Mouse (Mus musculus) yolk sac, embryonic 10.5 days (tissue): ENCODE data around the gene Sapcd2.

Experiments used
- DNase-seq: peaks from one replicate; pipeline ENCODE4 v3.0.0-alpha.2; 2017; ENCODE audit warnings: low spot score

Gene Sapcd2

GRCm38 (mm10) chr2:25371764-25372643 is at the start of gene Sapcd2:
Gene Sapcd2 (plus strand): TSS chr2:25372321.
- DNase-seq = peak; percentile 91

DNA sequence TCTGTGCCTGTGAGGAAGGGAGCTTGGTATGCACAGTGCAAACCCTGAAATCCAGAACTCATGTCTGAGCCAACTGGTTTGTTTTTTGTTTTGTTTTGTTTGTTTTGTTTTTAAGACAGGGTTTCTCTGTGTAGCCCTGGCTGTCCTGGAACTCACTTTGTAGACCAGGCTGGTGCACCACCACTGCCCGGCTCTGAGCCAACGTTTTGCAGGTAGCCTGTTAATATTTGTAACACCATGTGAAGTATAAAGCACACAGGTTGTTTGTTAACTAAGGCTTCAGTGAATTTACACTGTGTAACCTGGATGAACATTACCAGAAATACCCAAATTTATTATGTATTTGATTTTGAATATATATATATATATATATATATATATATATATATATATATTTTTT is 46.1 kb upstream of the Sapcd2 start:
- DNase-seq = no peak

- DNase-seq = no peak
Observed at GRCm38 (mm10) chr2:25328440-25328839, 43.7 kb upstream of the Sapcd2 start.

DNA sequence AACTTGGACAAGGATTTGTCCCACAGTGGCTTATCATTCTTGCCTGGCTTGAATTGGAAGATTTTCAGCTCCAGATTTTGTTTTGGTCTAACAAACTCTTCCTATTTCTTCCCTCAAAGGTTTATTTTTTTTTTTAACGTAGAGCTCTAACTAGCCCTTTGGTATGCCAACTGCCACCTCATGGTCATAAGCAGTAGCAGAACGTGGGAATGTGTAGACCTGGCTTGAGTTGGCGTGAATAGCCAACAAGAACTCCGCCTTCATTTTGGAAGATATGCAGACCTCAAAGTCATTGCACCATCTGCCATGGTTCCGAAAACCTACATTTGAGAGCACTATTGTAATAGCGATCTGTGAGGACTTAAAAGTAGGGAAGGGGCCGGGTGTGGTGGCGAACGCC is 40.7 kb upstream of the Sapcd2 start:
- DNase-seq = no peak

GRCm38 (mm10) chr2:25332286-25333160 is 39.6 kb upstream of the Sapcd2 start, which contains the start of gene Man1b1:
Gene Man1b1 (plus strand): TSS chr2:25332338.
- DNase-seq = peak; percentile 98

DNA sequence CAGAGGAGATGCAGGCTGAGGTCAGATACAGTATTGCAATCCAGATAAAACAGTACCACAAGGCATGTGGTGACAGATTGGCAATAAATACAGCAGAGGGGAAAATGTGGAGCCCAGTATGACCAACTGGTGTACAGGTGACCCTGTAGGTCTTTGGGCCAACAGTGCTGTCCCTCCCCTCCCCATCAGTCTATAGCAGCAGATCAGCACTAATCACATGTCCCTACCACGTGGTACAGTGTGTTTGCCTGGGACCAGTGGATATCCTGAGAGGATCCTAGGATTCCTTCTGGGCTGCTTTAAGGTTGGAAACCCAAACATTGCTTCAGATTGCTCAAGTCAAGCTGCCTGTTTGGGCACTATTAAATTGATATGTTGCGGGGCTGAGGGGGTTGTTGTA is 38.6 kb upstream of the Sapcd2 start:
- no peak for DNase-seq

DNA sequence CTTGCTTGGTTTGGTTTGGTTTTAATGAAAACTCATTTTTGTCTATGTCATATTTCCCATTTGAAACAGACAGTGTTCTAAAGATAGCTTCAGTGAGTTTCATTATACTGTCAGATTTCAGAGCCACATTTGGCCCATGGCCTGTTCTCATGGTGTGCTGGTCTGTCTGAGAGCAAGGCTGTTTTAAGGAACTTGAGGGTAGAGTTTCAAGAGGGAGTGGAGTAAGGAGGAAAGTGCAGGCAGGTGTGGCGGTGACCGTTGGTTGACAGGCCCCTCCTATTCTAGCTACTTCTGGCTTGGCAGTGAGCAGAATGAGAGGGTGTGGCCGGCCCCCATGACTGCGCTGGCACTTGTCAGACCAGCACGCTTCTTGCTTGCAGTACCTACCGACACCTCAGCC is 33.8 kb upstream of the Sapcd2 start:
- no peak for DNase-seq

GRCm38 (mm10) chr2:25348162-25348561 is 24.0 kb upstream of the Sapcd2 start:
- no peak for DNase-seq

DNA sequence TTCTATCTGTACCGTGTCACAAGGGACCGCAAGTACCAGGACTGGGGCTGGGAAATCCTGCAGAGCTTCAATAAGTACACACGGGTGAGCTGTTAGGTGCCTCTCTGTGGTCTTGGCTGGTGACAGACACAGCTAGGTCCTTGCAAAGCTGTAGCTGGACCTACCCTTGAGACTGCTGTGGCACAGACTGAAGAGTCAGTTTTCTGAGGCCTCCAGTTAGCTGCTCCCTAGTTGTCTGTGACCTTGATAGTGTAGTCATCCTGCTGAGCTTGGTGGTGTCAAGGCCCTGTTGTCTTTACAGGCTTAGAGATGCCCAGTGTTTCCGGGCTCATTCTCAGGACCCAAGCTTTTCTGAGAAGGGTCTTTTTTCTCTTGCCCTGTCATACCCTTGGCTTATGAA is 22.6 kb upstream of the Sapcd2 start:
- DNase-seq = no peak

DNA sequence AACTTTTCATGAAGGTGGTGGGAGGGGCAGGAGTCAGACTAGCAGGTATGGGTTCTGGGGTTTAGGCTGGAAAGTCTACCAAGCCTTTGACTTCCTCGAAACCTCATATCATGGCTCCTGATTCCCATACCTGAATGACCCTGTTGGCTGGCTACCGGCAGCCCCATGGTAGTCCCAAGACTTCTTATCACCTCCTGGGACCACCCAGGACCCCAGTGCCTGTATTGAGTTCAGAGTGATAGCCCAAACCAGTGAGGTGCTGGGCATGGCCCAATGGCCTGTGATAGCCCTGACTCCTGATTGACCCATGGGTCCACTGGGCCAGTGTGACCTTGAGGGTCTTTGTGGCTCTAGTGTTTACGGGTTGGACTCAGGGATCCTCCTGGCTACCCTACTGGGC is 21.4 kb upstream of the Sapcd2 start:
- DNase-seq = no peak

DNA sequence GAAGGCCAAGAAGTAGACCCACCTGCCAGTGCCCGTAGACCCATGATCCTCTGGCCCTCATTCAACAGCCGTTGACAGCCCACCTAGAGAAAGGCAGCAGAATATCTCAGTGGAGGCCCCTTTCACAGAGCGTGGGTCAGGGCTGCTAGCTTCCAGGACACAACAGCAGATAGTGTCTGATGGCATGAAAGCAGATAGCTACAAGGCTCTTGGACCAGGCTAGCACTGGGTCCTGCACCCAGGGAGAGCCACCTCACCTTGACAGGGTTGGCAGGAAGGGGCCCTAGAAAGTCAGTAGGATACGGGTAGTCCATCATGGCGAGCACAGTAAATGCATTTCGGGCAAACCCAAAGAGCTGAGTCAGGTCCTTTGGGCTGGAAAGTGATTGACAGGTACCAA is 17.9 kb upstream of the Sapcd2 start:
- no peak for DNase-seq

DNA sequence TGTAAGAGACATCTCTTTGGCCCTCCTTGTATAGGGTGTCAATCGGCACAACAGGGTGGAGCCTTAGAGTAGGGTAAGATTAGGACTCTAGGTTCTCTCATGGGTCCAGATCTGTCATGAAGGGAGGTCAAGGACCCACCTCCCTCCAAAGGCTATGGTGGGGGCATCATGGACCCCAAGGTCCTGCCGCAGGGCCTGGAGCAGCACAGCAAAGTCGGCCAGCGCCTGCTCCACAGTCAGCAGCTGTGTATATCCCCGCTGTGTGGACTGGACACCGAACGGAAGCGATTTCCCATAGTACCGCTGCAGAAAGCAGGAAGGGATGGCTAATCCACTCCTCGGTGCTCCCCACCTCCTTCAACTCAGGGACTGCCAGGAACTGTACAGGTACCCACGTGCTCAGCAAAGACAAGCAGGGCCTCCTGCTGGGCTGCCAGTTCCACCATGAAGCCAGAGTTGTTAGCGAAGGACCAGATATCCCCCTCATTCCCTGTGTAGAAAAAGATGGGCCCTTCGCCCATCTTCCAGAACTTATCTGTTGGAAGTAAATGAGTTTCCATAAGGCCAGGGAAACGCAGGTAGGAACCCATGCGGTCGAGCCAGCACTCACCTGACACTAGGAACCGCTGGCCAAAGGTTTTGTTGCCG is 16.6 kb upstream of the Sapcd2 start:
- DNase-seq = no peak

DNA sequence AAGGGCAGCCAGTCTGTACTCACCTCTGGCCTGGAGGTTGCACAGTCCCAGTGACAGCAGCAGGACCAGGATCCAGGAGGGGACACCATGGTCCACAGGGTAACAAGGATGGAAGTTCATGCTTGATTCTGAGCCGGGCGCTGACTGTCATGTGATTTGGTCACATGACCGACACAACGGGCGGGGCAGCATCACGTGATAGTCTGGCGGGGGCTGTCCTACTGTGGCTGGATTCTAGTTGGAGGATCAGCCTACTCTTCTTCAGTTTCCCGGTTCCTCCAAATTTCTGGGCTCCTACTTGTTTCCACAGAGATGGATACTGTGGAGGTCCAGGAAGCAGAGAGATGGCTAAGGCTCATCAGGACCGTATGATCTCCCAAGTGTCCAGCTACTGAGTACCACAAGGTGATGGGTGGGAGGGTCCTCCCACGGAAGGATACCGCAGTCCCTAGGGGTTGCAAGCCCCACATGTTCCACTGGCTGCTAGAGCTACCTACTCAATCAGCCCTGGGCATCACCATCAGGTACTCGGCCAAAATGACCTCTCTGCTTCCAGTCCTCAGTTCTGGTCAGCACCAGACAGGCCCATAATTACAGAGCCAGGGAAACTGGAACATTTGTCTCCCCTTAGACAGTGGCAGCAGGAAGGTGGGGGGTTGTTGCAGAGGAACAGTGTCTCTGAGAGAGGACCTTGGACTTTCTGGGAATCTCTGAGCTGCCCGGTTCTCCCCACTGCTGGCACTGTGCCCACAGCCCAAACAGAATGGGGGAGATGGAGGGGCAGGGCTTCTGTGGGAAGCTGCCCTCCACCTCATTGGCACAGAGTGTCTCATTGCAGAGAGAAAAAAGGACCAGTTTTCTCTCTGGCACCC is 15.7 kb upstream of the Sapcd2 start, which contains the start of gene Dpp7:
Gene Dpp7, minus strand, starts transcription at position 152 of the 872 bp plus-strand sequence.
- DNase-seq = peak; percentile 89

DNA sequence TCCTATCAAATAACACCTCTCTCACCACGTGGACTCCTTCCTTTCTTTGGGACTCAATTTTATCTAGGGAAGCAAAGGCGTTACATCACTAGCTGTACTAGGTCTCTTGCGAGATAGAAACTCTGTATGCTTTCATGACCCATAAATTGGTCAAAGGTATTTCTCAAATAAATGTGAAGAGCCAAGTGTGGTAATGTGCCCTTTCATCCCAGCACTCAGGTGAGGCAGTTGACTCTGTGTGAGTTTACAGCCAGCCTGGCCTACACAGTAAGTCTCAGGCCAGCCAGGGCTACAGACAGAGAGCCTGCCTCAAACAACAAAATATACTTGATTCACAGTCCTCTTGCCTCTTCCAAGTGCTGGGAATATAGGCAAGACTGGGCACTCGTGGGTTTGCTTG is 12.3 kb upstream of the Sapcd2 start:
- DNase-seq = no peak

- no peak for DNase-seq
Observed at GRCm38 (mm10) chr2:25363478-25364178, 8.5 kb upstream of the Sapcd2 start.

DNA sequence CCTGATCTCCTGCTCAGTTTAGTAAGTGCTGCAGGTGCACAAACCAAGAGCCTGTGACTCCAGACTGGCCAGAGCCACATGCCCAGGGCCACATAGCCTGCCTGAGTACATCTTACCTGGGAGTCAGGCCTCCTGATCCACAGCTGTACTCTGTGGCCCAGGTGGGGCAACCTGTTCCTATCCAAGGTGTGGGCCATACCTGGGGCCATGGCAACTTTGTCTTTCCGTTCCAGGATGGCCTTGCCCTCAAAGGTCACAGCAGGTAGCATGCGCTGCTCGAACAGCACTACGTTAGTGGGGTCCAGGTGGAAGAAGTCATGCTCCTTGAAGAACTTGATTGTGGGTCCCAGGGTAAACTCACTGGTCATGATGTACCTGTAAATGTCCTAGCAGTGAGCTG is 7.8 kb upstream of the Sapcd2 start:
- DNase-seq = no peak

DNA sequence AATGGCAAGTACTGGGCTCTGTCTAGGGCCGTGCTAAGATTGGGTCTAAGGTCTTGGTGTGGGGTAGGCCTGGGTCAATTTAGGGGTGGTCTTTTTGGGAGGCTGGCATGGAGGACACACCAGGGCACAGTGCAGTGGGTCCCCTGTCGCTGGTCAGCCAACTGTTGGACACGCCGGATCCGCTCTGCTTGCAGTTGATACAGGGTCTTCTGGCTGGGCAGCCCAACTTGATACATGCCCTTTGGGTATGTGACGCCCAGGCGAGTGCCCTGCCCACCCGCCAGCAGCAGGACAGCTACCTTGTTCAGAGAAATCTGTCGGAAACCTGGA is 7.4 kb upstream of the Sapcd2 start:
- DNase-seq = no peak

DNA sequence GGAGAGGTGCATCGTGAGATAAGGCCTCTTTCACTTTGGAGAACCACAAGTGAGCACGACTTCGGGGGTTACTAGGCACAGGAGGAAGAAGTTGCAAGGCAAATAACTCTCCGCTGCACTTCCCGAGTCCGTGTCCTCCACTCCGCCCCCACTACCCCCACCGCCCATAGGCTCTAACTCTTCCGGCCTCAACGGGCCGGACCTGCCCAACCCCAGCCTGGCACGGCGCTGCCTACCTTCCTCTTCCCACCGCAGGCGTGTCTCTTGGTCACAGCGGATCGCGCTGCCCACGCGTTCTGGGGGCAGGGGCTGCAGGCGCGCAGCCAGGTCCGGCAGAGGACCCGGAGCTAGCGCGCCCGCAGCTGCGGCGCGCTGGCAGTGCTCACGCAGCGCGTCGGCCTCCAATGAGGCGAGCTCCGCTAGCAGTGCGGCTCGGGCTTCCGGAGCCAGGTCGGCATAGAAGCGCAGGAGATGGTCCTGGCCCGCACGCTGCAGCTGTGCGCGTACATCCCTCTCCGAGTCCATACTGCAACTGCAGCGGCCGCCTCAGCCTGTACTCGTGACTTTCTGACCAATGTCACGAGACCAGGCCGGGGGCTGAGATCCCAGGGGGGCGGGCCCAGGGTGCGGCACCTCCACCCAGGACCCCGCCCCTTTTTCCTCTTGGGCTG is 6.9 kb upstream of the Sapcd2 start, which contains the start of gene Uap1l1:
Gene Uap1l1, minus strand, starts transcription at position 592 of the 671 bp plus-strand sequence.
- DNase-seq = peak; percentile 92

GRCm38 (mm10) chr2:25369996-25370395 is 2.1 kb upstream of the Sapcd2 start:
- no peak for DNase-seq
